Comparison of ENCODE assay signal across 33 mouse cellular contexts in genomic region chr1:179798794-179799193, GRCm38 (mm10). TPM values are rescaled to one million over a fixed set of nuclear protein-coding genes. Genes with fewer than 3 reads are reported as not detected.
DNase-seq lines count a peak whose midpoint lies in the region; ATAC-seq and TF ChIP-seq lines count a peak whose summit lies in the region.
"Had no signal": no experiment of that assay in that cellular context is flagged by ENCODE, and none has a peak within 500 bp of the region (broad histone marks: within the 10 kb centered on the region; RNA-seq: fewer than 3 reads in every experiment).

No protein-coding gene starts in this region.

- H3K9me3 ChIP-seq in midbrain, postnatal 0 days (ENCODE audit: low read length): no peaks in the 10 kb centered on the region
- H3K9me3 ChIP-seq in midbrain, embryonic 15.5 days: no peaks in the 10 kb centered on the region
- H3K9me3 ChIP-seq in stomach, postnatal 0 days (ENCODE audit: control insufficient read depth, low read length): no peaks in the 10 kb centered on the region
- H3K9me3 ChIP-seq: embryonic facial prominence, embryonic 12.5 days; heart, embryonic 12.5 days; limb, embryonic 12.5 days; liver, embryonic 13.5 days; midbrain, embryonic 12.5 days had no signal

- DNase-seq in CD4-positive, CD25-positive, alpha-beta regulatory T cell, adult 2 months (ENCODE audit: low read depth, low spot score): peak; percentile 11
- no peak for DNase-seq in layer of hippocampus, adult 2 months (ENCODE audit: low spot score in 2 of 2)
- DNase-seq in layer of hippocampus, adult 8-10 months (ENCODE audit: low spot score in 2 of 2): no peak
- DNase-seq in midbrain, postnatal 0 days (ENCODE audit: low spot score): no peak
- no peak for DNase-seq in stomach, postnatal 0 days (ENCODE audit: low spot score)
- no peak for DNase-seq in right cerebral cortex, postnatal 25 days
- DNase-seq: adrenal gland, adult 8-10 months; cerebellum, adult 18-20 months; cerebellum, postnatal 25 days; gastrocnemius, postnatal 10 days; heart, adult 11 months; heart, postnatal 10 days; kidney, adult 18-20 months; kidney, postnatal 10 days; liver, embryonic 13.5 days; right cerebral cortex, postnatal 14 days; spleen, adult 18-20 months; thymus, postnatal 25 days had no signal

- no peak overlapping the region for H3K4me3 ChIP-seq in layer of hippocampus, adult 2 months
- H3K4me3 ChIP-seq in midbrain, postnatal 0 days (ENCODE audit: low read depth, low read length): no peak overlapping the region
- H3K4me3 ChIP-seq in midbrain, embryonic 15.5 days: no peak overlapping the region
- no peak overlapping the region for H3K4me3 ChIP-seq in stomach, postnatal 0 days (ENCODE audit: low read depth, low read length)
- H3K4me3 ChIP-seq: embryonic facial prominence, embryonic 12.5 days; heart, embryonic 12.5 days; limb, embryonic 12.5 days; liver, embryonic 13.5 days; midbrain, embryonic 12.5 days had no signal

- no peaks in the 10 kb centered on the region for H3K27me3 ChIP-seq in midbrain, postnatal 0 days (ENCODE audit: insufficient read depth, low read length)
- H3K27me3 ChIP-seq in midbrain, embryonic 15.5 days (replicated peaks): no peaks in the 10 kb centered on the region
- no peaks in the 10 kb centered on the region for H3K27me3 ChIP-seq in stomach, postnatal 0 days (ENCODE audit: control insufficient read depth, insufficient read depth, low read length)
- H3K27me3 ChIP-seq: embryonic facial prominence, embryonic 12.5 days; heart, embryonic 12.5 days; limb, embryonic 12.5 days; liver, embryonic 13.5 days; midbrain, embryonic 12.5 days had no signal

- no peak overlapping the region for H3K4me2 ChIP-seq in midbrain, postnatal 0 days (ENCODE audit: low read depth, low read length, poor library complexity, severe bottlenecking)
- no peak overlapping the region for H3K4me2 ChIP-seq in midbrain, embryonic 15.5 days
- no peak overlapping the region for H3K4me2 ChIP-seq in stomach, postnatal 0 days (replicated peaks; ENCODE audit: low read depth)
- H3K4me2 ChIP-seq: embryonic facial prominence, embryonic 12.5 days; heart, embryonic 12.5 days; limb, embryonic 12.5 days; liver, embryonic 13.5 days; midbrain, embryonic 12.5 days had no signal

- peak; percentile 49 for TF ChIP-seq CTCF in layer of hippocampus, adult 2 months (conservative IDR thresholded peaks at IDR 0.05)
- peak; percentile 38; the same call in 1 of the 2 replicates for TF ChIP-seq CTCF in midbrain, postnatal 0 days (IDR thresholded peaks at IDR 0.05)
- TF ChIP-seq CTCF in stomach, postnatal 0 days (IDR thresholded peaks at IDR 0.05; ENCODE audit: low read depth): peak; percentile 47

- no peak for TF ChIP-seq EP300 in stomach, postnatal 0 days (optimal IDR thresholded peaks at IDR 0.05)

- no peak overlapping the region for H3K27ac ChIP-seq in layer of hippocampus, adult 2 months
- no peak overlapping the region for H3K27ac ChIP-seq in midbrain, postnatal 0 days (ENCODE audit: low read depth, low read length)
- no peak overlapping the region for H3K27ac ChIP-seq in midbrain, embryonic 15.5 days
- H3K27ac ChIP-seq in stomach, postnatal 0 days (replicated peaks): no peak overlapping the region
- H3K27ac ChIP-seq: embryonic facial prominence, embryonic 12.5 days; limb, embryonic 12.5 days; liver, embryonic 13.5 days; midbrain, embryonic 12.5 days had no signal

- 0 out of 2 replicates have a peak, but pooled peaks cover 7% of the 10 kb centered on the region for H3K4me1 ChIP-seq in midbrain, postnatal 0 days (ENCODE audit: insufficient read depth, low read length)
- H3K4me1 ChIP-seq in midbrain, embryonic 15.5 days: peaks cover 22% of the 10 kb centered on the region
- no peaks in the 10 kb centered on the region for H3K4me1 ChIP-seq in stomach, postnatal 0 days (replicated peaks; ENCODE audit: control insufficient read depth, insufficient read depth)

- ATAC-seq in CD4-positive, CD25-positive, alpha-beta regulatory T cell, adult 4 months: no peak
- no peak for ATAC-seq in midbrain, postnatal 0 days (ENCODE audit: low FRiP score)
- ATAC-seq in midbrain, embryonic 15.5 days (replicated peaks): no peak
- no peak for ATAC-seq in stomach, postnatal 0 days (ENCODE audit: low FRiP score, low TSS enrichment)

- no peak overlapping the region for H3K9ac ChIP-seq in midbrain, postnatal 0 days (replicated peaks; ENCODE audit: low read length, poor library complexity, severe bottlenecking)
- no peak overlapping the region for H3K9ac ChIP-seq in midbrain, embryonic 15.5 days
- no peak overlapping the region for H3K9ac ChIP-seq in stomach, postnatal 0 days (ENCODE audit: low read length)
- H3K9ac ChIP-seq: embryonic facial prominence, embryonic 12.5 days; heart, embryonic 12.5 days; limb, embryonic 12.5 days; liver, embryonic 13.5 days; midbrain, embryonic 12.5 days had no signal

- H3K36me3 ChIP-seq in midbrain, postnatal 0 days (ENCODE audit: insufficient read depth, low read length): peaks cover 21% of the 10 kb centered on the region
- peaks cover 27% of the 10 kb centered on the region; the same call in 1 of the 2 replicates for H3K36me3 ChIP-seq in midbrain, embryonic 15.5 days (replicated peaks)
- peaks cover 11% of the 10 kb centered on the region for H3K36me3 ChIP-seq in stomach, postnatal 0 days (ENCODE audit: control insufficient read depth, insufficient read depth, low read length)

RNA-seq across cellular contexts. Expression of gene Gm10518, which starts 4.4 kb away (rescaled TPM):
- not detected for polyA plus RNA-seq in CD4-positive, CD25-positive, alpha-beta regulatory T cell, adult 4 months (2017; shearing (Covaris generic))
- not detected for total RNA-seq in layer of hippocampus, adult 2 months (2021)
- total RNA-seq in layer of hippocampus, adult 8-10 months (2022): under 1 TPM in 1 of 4 experiments, not detected in 3; 0.25 TPM
- total RNA-seq in midbrain, postnatal 0 days (2014; rRNA removed): not detected in 2 replicates
- polyA plus RNA-seq in midbrain, postnatal 0 days (2015; fragmentation: Nextera tagmentation; extraction: Ambion mirVana): not detected in 2 replicates
- polyA plus RNA-seq in midbrain, embryonic 15.5 days (2015; fragmentation: Nextera tagmentation; extraction: Ambion mirVana): 0.23 TPM in 1 of 2 replicates, not detected in the other
- polyA plus RNA-seq in stomach, postnatal 0 days (2015; fragmentation: Nextera tagmentation; extraction: Ambion mirVana): 0.10 TPM in 1 of 2 replicates, not detected in the other
- total RNA-seq: adrenal gland, adult 8-10 months; gastrocnemius, postnatal 10 days; heart, postnatal 10 days; layer of hippocampus, postnatal 25 days; left cerebral cortex, postnatal 10 days had no signal
- polyA plus RNA-seq: embryonic facial prominence, embryonic 12.5 days; frontal cortex, adult 2 months; heart, embryonic 12.5 days; lung, embryonic 16.5 days had no signal

RNA-seq across cellular contexts. Expression of gene Ahctf1, which starts 4.7 kb away (rescaled TPM):
- 10 to 100 TPM; 24.3 to 25.5 TPM for polyA plus RNA-seq in CD4-positive, CD25-positive, alpha-beta regulatory T cell, adult 4 months (2017; shearing (Covaris generic))
- 10 to 100 TPM; 40.0 to 41.8 TPM for total RNA-seq in layer of hippocampus, adult 2 months (2021)
- total RNA-seq in layer of hippocampus, adult 8-10 months (2022): 10 to 100 TPM; 31.7 to 48.1 (median 39.2) TPM
- 20.7 and 31.9 TPM in 2 replicates for total RNA-seq in midbrain, postnatal 0 days (2014; rRNA removed)
- 6.4 and 9.3 TPM in 2 replicates for polyA plus RNA-seq in midbrain, postnatal 0 days (2015; fragmentation: Nextera tagmentation; extraction: Ambion mirVana)
- polyA plus RNA-seq in midbrain, embryonic 15.5 days (2015; fragmentation: Nextera tagmentation; extraction: Ambion mirVana): 20.7 and 20.9 TPM in 2 replicates
- polyA plus RNA-seq in stomach, postnatal 0 days (2015; fragmentation: Nextera tagmentation; extraction: Ambion mirVana): 7.0 and 7.8 TPM in 2 replicates

RNA-seq across cellular contexts. Expression of gene Kif28, which starts 53.7 kb away (rescaled TPM):
- not detected for polyA plus RNA-seq in CD4-positive, CD25-positive, alpha-beta regulatory T cell, adult 4 months (2017; shearing (Covaris generic))
- total RNA-seq in layer of hippocampus, adult 2 months (2021): under 1 TPM; 0.13 to 0.20 TPM
- under 1 TPM; 0.09 to 0.61 (median 0.36) TPM for total RNA-seq in layer of hippocampus, adult 8-10 months (2022)
- 0.22 TPM in 1 of 2 replicates, not detected in the other for total RNA-seq in midbrain, postnatal 0 days (2014; rRNA removed)
- not detected in 2 replicates for polyA plus RNA-seq in midbrain, postnatal 0 days (2015; fragmentation: Nextera tagmentation; extraction: Ambion mirVana)
- polyA plus RNA-seq in midbrain, embryonic 15.5 days (2015; fragmentation: Nextera tagmentation; extraction: Ambion mirVana): not detected in 2 replicates
- not detected in 2 replicates for polyA plus RNA-seq in stomach, postnatal 0 days (2015; fragmentation: Nextera tagmentation; extraction: Ambion mirVana)
- total RNA-seq: megakaryocyte, adult 5-6 weeks had no signal
- polyA plus RNA-seq: forebrain, embryonic 11.5 days; heart, embryonic 12.5 days; hindbrain, embryonic 11.5 days; limb, embryonic 12.5 days; liver, embryonic 13.5 days; lung, embryonic 16.5 days; midbrain, embryonic 12.5 days; neural tube, embryonic 11.5 days; stomach, embryonic 14.5 days had no signal
